Mouse (Mus musculus) neutrophil, adult 5-6 weeks (primary cell): ENCODE data around the gene Mpp2. TPM values are rescaled to one million over a fixed set of nuclear protein-coding genes. Genes with fewer than 3 reads are reported as not detected.

ENCODE experiments used
- ATAC-seq: fragments of 151-379, 151-347 bp; 2 replicates; pipeline ENCODE4 v1.8.0; 2017; ENCODE audit warnings: mild to moderate bottlenecking, moderate TSS enrichment; ENCODE audit not compliant: insufficient number of reproducible peaks, poor library complexity, low FRiP score, severe bottlenecking; ENCODE audit errors: extremely low read depth
- total RNA-seq: library from RNA; stranded (forward); fragments of 200-1000 nt; gene quantifications from 2 replicates; pipeline ENCODE4 v1.2.3, GENCODE M21; 2017

Mpp2 gene
- total RNA-seq, 1 experiment from 2014 or later, result not detected

DNA sequence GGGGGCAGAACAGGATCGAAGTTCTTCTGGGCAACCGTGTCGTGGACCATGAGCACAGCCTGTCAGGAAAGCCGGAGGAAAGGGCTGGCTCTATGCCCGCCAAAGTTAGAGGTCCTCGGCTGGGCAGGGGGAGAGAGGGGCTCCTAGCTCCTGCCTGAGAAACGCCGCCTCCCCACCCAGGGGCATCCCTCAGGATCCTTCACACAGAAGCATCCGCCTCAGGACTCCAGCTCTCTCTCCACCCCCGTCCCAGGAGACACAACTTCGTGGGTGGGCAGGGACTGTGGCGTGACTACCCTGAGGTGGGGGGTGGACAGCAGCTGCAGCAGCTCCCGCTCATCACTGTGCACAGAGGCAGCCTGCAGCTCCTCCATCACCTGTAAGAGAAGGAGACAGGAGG, 64.9 kb downstream of the Mpp2 start:
- no peak for ATAC-seq

DNA sequence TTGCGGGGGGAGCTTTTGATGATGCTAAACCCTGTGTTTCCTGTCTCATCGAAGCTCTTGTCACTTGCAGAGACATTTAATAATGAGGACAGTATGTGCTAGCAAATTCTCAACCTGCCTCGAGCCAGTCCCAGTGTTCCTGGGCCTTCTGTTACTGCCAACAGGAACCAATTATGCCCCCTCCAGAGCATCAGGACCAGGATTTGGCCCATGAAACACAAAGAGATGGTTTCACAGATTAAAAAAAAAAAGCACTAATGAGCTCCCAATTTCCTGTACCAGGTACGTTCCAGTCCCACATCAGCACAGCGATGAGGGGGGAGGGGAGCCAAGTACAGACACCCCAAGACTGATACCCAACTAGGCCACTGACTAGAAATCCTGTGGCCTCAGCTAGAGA, 67.1 kb downstream of the Mpp2 start:
- ATAC-seq, result no peak

DNA sequence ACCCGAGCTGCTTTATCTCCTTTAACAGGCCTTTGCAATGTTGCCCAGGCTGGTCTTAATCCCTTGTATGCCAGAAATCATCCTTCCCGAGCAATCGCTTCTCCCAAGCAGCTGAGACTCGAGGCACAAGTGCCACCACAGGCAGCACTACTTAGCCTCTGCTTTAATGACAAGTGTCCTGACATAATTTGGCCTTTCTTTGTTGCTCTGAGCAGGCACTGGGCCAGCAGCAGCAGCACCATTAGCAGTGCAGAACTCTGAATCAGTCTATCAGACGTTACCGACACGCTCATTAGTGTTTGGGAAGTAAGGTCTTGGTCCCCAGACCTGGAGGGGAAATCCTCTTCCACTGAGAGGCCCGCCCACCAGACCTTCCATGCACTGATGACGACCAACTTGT, 68.6 kb downstream of the Mpp2 start:
- ATAC-seq, result no peak

DNA sequence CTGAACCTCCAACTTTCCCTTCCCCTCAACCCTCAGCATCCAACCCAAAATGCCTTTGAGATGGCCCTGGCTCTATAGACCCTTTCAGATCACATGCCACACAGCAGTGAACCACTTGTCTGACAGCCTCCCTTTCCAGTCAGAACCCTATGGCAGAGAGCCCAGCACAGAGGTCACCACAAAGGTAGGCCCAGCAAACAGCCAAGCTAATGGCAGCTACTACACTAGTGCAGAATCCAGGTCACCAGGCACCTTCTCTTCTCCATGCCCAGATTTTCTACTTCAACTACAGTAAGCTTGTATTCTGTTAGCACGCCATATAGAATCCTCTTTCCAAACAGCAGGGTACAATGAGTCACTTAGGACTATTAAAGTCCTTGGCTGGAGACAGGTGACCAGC, 72.2 kb downstream of the Mpp2 start:
- ATAC-seq, result no peak

DNA sequence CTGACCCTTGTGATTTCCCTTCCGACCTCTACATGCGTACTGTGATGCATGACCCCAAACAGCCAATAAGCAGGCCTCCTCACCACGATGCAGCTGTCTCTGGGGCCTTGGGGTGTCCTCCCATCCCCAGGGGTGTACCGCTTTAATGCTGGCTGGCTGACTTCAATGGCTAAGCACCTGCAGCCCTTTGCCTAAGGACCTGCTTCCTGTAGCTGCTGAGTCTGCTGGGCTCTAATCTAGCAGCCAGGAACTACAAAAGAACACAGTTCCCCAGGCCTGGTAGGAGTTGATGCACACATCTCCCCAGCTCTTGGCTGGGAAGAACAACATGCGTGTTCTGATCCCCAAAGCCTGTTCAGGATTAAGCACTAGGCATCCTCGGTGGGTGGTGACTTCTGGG, 72.8 kb downstream of the Mpp2 start:
- no peak for ATAC-seq

DNA sequence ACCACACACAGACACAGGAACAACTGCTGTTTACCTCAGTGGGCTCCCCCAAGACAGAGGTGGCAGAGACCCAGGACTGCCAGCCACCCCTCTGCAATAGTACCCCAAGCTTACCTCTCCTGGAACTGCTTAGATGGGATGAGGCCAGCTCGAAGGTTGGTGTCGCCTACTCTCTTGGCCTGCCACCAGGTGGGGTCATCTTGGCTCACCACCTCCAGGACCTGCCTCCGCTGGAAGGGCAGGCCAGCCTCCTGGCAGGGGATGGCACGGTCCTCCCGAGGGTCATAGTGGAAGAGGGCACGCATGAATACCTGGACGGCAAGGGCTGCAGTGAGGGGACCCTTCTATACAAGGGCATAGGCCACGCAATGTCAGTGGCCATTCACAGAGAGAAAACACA, 75.1 kb downstream of the Mpp2 start:
- ATAC-seq, result no peak

DNA sequence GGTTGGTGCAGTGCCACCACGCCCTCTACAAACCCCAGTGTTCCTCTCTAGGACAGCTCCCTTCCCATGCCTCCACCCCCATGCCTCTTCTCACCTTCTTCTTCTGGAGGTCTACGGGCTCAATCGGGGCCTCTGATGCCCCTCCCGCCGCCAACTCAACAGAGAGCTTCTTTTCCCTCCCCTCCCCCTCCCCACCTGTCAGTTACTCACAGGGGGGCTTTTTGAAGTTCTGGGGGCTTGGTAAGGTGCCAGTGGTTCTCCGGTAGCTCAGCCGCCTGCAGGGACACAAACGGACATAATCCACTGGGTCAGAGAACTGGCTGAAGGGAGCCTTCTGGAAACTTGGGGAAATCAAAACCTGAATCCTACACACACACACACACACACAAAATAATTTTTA, 76.8 kb downstream of the Mpp2 start:
- ATAC-seq, result no peak

DNA sequence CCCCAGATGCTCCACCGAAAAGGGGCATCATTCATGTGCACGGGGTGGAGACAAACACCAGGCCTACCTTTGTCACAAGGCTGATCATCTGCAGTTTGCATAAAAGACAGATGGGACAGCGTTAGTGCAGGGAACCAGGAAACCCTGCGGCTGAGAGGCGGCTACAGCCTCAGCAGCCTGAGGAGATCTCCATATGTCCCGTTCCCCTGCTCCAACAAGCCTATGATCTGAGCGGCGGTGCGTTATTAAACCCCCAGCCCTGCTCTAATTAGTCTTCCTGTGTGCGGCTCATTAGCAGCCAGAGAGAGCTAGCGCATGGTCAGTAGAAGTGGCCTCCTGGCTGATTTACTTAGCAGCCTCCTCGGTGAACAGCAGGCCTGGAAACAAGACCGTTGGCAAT, 78.2 kb downstream of the Mpp2 start:
- no peak for ATAC-seq

DNA sequence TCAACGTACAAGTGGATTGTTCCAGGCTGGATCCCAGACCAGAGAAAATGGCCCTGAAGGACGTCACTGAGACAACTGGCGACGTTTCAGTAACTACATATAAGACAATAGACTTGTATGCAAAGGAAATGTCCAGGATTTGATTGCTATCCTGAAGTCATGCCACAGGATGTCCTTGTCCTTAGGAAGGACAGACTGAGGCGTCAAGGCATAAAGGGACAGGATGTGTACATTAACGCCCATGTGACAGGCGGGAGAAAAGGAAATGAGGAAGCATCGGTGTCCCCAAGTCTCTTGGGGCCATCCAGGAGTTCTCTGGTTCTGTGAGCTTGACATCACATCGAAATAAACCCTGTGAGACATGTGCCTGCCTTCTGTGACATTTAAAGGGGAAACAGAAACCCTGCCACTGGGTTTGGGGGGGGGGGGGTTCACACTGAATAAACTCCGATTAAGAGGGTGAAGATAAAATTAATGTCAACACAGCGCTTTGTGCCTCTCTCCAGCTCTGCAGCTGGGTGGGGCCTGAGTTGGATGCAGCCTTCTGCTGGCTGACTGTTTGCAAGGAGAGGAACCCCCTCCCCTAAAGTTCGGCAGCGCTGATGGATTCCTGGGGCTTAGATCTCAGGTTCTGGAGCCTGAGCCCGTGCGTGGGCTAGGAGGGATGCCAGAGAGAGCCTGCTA, 79.2 kb downstream of the Mpp2 start:
- ATAC-seq, result no peak

DNA sequence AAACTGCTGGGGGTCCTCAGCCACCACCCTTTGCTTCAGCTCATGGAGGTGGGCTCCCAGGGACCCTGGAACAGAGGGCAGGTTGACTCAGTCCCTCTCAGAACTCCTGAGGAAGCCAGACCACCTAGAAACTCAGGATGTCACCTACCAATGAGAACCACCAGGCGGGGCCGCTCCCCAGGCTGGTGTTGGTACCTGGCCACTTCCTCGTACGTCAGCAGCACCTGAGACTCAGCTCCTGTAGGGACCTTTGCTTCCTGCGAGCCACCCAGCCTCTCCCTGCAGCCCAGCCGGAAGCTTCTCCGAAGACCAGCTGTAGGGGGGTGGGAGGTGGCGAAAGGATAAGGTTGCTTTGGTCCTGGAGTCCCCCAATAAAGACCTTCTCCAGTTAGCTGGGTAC, 79.9 kb downstream of the Mpp2 start:
- no peak for ATAC-seq

Other genes starting within 250 kb of the Mpp2 start
- not detected in 2 replicates for gene Meox1, start 194.1 kb downstream of the Mpp2 start, total RNA-seq
- not detected in 2 replicates for gene Sost, start 121.5 kb downstream of the Mpp2 start, total RNA-seq
- not detected in 2 replicates for gene Cfap97d1, start 104.2 kb downstream of the Mpp2 start, total RNA-seq
- gene Dusp3, start 101.5 kb downstream of the Mpp2 start, total RNA-seq, result 9.5 and 12.0 TPM in 2 replicates
- gene Mpp3, start 60.1 kb downstream of the Mpp2 start, total RNA-seq, result not detected in 2 replicates
- gene Cd300lg, start 47.0 kb downstream of the Mpp2 start, total RNA-seq, result 0.58 and 2.0 TPM in 2 replicates
- gene Ppy, start 12.8 kb upstream of the Mpp2 start, total RNA-seq, result not detected in 2 replicates
- not detected in 2 replicates for gene Pyy, start 19.3 kb upstream of the Mpp2 start, total RNA-seq
- not detected in 2 replicates for gene Nags, start 57.0 kb upstream of the Mpp2 start, total RNA-seq
- gene Tmem101, start 67.9 kb upstream of the Mpp2 start, total RNA-seq, result 7.2 and 13.6 TPM in 2 replicates
- gene Lsm12, start 96.8 kb upstream of the Mpp2 start, total RNA-seq, result 46.8 and 56.2 TPM in 2 replicates
- 14.7 and 16.5 TPM in 2 replicates for gene G6pc3, start 101.1 kb upstream of the Mpp2 start, total RNA-seq
- gene Hdac5, start 141.7 kb upstream of the Mpp2 start, total RNA-seq, result 62.9 and 64.1 TPM in 2 replicates
- gene BC030867, start 160.4 kb upstream of the Mpp2 start, total RNA-seq, result not detected in 2 replicates
- gene Asb16, start 180.2 kb upstream of the Mpp2 start, total RNA-seq, result not detected in 2 replicates
- gene Tmub2, start 196.4 kb upstream of the Mpp2 start, total RNA-seq, result 51.1 and 54.8 TPM in 2 replicates
- gene Atxn7l3, start 208.1 kb upstream of the Mpp2 start, total RNA-seq, result 36.7 and 44.5 TPM in 2 replicates
- gene Ubtf, start 231.2 kb upstream of the Mpp2 start, total RNA-seq, result 169 and 195 TPM in 2 replicates